Mouse (Mus musculus): ENCODE results near the gene Gprin2. TPM values are rescaled to one million over a fixed set of nuclear protein-coding genes. Genes with fewer than 3 reads are reported as not detected.

The Gprin2 gene
- polyA plus RNA-seq (2017; shearing (Covaris generic)) = under 1 TPM in 1 of 2 experiments, not detected in 1; 0.05 TPM

- ATAC-seq = no peak
These were observed at the start of gene Gprin2 for GRCm38 (mm10) chr14:34201231-34202035. TSS of gene Gprin2 (minus strand) at chr14:34201653.

GRCm38 (mm10) chr14:34240676-34241075, 39.2 kb upstream of the Gprin2 start:
- ATAC-seq = no peak

DNA sequence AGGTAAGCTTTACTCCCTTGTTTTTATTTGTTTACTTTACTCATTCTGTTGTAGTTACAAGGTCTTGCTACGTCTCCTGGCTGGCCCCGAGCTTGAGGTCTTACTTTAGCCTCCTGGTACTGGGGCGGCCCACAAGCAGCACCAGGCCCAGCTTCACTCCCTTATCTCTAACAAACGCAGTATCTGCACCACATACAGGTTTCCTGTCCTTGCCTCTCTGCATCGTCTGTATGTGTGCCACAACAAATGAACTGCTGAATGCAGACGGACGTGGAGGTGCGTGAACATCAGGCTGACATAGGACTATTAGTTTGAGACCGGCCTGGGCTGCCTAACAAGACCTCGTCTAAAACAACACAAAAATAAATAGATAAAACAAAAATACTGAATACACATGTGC, 38.8 kb upstream of the Gprin2 start:
- no peak for ATAC-seq

GRCm38 (mm10) chr14:34234630-34235380, 33.4 kb upstream of the Gprin2 start:
- no peak for ATAC-seq

DNA sequence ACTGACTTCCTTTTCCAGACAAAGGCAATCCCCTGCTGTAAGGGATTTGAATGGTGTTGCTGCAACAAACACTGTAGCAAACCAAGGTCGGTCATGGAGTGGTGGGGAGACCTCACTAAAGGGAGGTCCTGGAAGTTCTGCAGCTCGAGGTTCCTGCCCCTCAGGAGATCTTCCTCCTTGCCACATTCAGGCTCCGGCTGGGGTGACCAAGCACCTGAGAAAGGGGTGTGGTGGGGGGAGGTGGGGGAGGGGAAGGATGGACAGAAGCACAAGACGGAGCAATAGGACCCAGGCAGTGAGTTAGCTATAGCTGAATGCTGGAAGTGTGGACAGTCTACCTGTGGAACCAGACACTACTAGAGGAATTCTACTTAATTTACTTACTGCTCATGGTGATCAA, 32.4 kb upstream of the Gprin2 start:
- ATAC-seq = no peak

- ATAC-seq = no peak
These were observed 31.6 kb upstream of the Gprin2 start for GRCm38 (mm10) chr14:34232866-34233680.

DNA sequence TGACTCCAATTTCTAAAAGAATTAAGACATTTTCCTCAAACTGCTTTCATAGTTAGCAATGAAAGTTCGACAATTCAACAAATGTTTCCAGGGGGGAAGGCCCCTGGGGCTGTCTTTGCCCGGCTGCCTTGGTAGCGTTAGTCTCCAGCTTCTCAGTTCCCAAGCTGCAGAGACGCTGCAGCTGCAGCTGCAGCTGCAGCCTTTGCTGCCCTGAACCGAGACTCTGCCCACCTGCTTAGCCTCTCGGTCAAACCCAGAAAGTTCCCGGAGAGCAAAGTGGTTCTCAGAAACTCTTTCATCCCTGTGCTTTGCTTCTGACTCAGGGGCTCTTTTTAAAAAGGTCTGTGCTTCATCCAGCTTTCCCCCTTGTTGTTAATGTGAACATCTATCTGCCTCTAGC, 30.9 kb upstream of the Gprin2 start:
- ATAC-seq = no peak

DNA sequence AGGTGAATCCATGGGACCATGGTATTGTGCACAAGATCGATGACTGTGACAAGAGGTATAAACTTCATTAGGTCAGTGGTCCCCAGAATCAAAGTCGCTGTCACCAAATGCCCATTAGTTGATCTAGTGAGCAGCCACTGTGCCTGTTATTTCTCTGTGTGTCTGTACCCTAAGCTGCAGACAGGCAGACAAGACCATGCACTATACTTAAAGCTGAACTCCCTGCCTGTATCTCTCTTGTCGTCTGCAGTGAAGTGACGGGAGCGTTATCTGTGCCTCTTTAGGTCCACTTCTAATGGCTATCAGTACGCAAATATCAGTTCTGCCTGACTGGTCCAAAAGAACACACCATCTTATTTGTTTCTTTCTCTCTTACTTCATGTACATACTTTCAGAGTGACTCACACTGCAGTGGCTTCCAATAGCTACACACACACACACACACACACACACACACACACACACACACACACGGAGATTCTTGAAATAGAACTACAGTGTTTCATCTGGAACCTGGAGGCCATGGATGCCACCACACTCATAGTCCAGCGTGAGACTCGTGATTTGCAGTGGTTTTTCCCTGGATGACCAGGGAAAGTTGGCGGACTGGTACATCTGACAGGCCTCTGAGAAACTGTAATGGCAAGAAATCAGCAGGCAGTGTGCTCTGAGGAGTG, 27.5 kb upstream of the Gprin2 start:
- ATAC-seq = no peak

DNA sequence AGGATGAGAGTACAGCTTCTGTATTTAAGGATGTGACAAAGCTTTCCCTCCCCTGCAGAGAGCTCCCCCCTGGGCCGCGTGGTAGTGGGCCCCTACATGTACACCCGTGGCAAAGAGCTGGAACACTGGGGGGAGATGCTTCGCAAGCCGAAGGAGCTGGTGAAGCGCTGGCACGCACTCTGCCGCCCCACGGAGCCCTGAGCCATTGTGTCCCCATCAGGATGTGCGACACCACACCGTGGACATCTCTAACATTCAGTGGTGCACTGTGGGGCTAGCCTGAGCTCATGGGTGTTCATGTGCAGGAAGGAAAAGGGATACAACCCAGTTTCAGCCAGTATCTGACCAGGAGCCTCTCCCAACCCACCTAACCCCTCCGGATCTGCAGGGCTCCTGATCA, 26.5 kb upstream of the Gprin2 start:
- ATAC-seq = no peak

DNA sequence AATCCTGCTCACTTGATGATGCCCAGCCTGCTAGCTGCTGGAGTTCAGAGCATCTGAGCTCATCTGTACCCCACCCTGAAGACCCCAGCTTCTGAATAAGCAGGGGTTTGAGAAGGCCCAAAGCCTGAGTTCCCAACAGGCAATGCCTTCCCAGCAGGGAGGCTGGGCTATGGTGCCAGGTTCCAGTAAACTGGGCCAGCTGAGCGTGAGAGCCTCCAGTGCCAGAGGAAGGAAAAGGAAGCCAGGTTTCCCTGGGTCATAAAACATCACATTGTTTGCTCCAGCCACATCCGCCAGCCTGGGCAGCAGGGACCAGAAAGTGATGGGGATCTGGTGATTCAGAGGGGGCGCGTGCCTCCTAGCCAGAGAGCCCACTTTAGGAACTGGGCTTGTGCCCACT, 25.1 kb upstream of the Gprin2 start:
- no peak for ATAC-seq

DNA sequence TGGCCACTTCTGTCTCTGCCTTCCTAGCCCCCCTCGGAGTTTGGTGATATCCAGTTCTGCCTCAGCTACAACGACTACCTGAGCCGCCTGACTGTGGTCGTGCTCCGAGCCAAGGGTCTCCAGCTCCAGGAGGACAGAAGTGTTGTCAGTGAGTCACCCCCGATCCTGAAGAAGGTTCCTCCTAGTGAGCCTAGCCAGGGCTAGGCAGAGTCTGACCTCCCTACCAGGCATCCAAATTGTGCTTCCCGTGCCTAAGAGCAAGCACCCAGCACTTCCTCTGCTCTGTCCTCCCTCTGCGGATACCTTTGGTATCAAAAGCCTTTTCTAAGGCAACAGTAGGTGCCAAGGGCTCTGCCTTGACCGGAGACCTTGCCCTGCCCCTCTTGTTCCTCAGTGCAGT, 24.5 kb upstream of the Gprin2 start:
- no peak for ATAC-seq

- no peak for ATAC-seq
These were observed 22.0 kb upstream of the Gprin2 start for GRCm38 (mm10) chr14:34223362-34223898.

DNA sequence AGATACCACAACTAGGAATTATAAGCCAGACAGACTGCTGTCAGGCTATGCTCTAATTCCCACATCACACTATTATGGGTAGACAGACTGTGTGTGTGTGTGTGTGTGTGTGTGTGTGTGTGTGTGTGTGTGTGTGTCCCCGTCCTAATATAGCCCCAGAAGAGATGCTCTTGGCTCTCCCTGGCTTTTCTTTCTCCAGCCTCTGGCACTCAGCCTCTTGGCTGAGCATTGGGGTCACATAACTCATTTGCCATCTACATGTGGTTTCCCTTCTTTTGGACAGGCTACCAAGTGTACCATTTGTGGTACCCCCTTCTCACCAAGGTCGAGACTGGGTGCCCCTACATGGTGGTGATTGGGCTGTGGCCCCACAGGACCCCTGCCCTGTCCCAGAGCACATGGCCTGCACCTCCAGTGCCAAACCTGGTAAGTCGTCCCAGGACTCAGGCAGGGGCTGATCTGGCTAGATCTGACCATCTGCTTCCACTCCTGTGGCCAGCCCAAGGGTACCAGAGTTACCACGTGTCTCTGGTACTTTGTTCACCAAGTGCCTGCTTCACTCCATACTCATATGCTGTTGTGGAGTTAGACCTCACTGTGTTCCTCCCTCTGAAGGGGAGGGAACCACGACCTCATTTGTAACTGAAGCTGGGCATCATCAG, 20.1 kb upstream of the Gprin2 start:
- ATAC-seq = no peak

GRCm38 (mm10) chr14:34220426-34220825, 19.0 kb upstream of the Gprin2 start:
- no peak for ATAC-seq

GRCm38 (mm10) chr14:34219786-34220198, 18.3 kb upstream of the Gprin2 start:
- ATAC-seq = no peak

- ATAC-seq = no peak
These were observed 17.8 kb upstream of the Gprin2 start, which contains the start of gene Syt15 for GRCm38 (mm10) chr14:34219295-34219694. TSS of gene Syt15 (plus strand) at chr14:34219595.

GRCm38 (mm10) chr14:34215451-34216127, 14.1 kb upstream of the Gprin2 start:
- no peak for ATAC-seq

DNA sequence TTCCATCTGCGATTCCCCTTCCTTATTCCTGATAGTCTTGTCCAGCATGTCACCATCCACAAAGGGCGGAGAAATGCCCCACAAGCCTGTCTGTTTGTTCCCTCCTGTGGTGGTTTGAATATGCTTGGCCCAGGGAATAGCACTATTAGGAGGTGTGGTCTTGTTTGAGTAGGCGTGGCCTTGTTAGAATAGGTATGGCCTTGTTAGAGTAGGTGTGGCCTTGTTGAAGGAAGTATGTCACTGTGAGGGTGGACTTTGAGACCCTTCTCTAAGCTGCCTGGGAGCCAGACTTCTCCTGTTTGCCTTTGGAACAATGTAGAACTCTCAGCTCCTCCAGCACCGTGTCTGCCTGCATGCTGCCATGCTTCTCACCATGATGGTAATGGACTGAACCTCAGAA, 8.5 kb upstream of the Gprin2 start:
- no peak for ATAC-seq

DNA sequence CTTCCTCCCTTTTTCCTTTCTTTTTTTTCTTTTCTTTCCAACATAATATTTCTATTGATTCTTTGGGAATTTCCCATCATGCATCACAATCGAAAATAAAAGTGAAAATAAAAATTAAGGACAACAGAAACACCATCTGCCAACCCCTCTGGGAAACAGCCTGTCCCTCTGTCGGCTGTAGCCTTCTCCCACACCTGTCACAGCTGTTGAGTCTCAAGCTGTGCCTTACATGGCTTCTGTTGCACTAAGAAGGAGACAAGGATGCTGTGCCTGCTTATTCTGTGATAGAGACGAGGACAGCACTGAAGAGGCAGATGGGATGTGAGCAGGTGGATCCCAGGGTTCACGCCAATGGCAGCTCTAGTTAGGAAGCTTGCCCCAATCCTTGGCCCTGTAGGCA, 7.6 kb upstream of the Gprin2 start:
- no peak for ATAC-seq

- no peak for ATAC-seq
These were observed 7.2 kb upstream of the Gprin2 start for GRCm38 (mm10) chr14:34208651-34209050.

DNA sequence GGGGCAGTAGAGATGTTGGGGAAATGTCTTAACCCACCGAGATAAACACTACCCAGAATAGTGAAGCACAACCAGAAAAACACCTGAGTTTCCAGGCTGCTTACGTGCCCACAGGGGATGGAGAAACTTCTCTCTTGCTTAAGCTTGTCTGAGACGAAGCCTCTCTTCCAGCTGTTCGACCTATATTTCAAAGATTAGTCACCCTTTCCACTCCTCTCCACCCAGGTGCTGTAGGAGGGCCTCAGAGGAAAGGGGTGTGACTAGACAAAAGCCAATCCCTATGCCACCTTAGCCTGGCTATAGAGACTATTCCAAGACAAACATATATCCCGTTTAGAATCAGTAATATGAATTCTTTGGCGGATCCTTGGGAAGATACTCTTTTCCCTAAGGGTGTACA, 6.5 kb upstream of the Gprin2 start:
- no peak for ATAC-seq

All from CD4-positive, CD25-positive, alpha-beta regulatory T cell, adult 4 months (primary cell).